Mouse (Mus musculus) gonadal fat pad, adult 2 months (tissue): ENCODE data around the gene Brms1. TPM values are rescaled to one million over a fixed set of nuclear protein-coding genes. Genes with fewer than 3 reads are reported as not detected.

ENCODE experiments used
- DNase-seq: peaks from one replicate; pipeline ENCODE4 v3.0.0-alpha.2; 2012; ENCODE audit warnings: low read depth
- polyA plus RNA-seq: library from polyadenylated mRNA; depleted of rRNA; stranded (reverse); fragments of >200 nt; gene quantifications from 2 replicates; pipeline ENCODE4 v1.2.3, GENCODE M21; 2012

Gene Brms1
- polyA plus RNA-seq, 1 experiment = 33.0 TPM

DNA sequence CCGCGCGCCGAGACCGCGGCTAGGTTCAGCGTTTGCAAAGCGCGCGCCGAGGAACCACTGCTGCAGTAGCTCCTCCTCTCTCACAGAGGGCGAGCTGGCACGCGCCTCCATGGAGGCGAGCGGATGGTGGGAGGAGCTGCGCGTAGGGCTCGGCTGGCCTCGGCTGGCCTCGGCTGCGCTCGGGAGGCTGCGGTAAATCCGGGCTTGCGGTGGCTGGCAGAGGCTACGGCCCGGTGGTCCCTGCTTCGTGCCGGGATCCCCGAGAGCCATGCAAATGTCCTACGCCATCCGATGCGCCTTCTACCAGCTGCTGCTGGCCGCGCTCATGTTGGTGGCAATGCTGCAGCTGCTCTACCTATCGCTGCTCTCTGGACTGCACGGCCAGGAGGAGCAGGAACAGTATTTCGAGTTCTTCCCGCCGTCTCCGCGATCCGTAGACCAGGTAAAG is 2.4 kb upstream of the Brms1 start, which contains the start of the genes B4gat1 and AC124502.3:
TSS of gene B4gat1 (plus strand) at position 118 of the 448 bp plus-strand sequence.
TSS of gene AC124502.3 (plus strand) at position 183 of the 448 bp plus-strand sequence.
- DNase-seq = no peak

- no peak for DNase-seq
Measured at GRCm38 (mm10) chr19:5039301-5040114, 1.6 kb upstream of the Brms1 start.

DNA sequence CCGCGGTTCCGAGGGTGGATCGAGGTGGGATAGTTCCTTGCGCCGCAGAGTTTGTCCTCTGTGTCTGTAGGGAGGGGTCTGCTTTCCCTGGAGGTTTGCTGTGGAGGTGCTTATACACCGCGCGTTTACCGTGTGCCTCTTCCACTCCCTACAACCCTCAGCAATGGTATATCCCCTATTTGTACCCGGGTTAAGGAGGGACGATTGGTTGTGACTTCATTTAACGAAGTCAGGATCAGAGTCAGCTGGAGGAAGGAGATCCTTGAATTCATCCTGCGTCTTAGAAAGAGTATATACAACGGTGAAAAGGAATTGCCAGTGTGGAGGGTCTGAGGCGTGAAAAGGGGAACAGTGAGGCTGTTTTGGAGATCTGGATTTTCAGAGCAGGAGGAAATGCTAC is 434 bp downstream of the Brms1 start:
- no peak for DNase-seq

- DNase-seq = no peak
Measured at GRCm38 (mm10) chr19:5045531-5045930, 4.4 kb downstream of the Brms1 start.

DNA sequence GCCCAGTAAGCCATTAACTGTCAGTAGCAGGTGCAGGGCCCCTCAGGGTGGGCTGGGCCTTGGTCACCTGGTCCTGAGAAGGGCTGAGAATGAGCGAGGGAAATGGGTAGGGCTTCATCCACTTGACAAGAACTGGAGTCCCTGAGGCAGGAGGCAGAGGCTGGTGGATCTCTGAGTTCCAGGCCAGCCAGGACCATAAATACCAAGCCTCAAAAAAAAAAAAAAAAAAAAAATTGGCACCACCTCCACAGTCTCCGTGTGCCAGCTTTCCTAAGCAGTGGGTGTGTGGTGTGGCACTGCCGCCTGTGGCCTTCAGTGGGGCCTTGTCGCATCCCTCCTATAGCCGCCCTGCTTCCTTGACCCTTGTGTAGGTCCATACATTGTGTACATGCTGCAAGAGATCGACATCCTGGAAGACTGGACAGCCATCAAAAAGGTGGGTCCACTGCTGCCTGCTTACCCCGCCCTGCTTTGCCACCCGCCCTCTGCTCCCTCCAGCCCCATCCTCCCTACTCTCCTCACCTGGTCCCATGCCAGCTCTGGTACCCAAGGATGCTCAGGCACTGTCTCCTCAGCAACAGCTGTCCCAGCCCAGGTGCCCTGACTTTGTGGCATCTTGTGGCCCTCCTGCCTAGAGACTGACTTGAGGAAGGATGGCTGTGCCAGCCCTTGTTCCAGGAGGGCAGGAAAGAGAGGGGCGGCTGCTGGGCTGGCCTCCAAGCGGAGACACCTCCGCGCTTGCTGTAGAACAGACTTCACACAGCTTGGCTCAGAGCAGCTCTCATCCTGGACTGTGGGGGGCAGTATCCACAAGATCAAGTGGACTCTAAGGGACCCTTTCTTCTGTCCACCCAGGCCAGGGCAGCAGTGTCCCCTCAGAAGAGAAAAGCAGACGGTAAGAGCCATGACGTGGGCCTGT is 7.2 kb downstream of the Brms1 start:
- DNase-seq = no peak

- DNase-seq = no peak
Measured at GRCm38 (mm10) chr19:5049325-5049724, 8.2 kb downstream of the Brms1 start.

- DNase-seq = peak; percentile 68
Measured at GRCm38 (mm10) chr19:5050047-5050905, 9.1 kb downstream of the Brms1 start, which contains the start of gene Rin1. TSS of gene Rin1 (plus strand) at chr19:5050481.

DNA sequence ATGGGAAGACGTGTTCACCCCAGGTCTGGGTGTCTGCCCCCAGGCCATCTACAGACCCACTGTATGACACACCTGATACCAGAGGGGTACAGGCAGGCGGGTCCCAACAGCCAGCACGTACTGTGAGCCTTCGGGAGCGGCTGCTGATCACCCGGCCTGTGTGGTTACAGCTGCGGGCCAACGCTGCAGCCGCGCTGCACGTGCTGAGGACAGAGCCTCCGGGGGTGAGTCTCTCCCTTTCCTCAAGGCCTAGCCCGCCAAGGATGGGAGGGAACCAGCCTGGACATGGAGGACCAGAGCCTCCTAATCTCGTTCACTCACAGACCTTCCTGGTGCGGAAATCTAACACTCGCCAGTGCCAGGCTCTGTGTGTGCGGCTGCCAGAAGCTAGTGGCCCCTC is 9.9 kb downstream of the Brms1 start:
- no peak for DNase-seq

DNA sequence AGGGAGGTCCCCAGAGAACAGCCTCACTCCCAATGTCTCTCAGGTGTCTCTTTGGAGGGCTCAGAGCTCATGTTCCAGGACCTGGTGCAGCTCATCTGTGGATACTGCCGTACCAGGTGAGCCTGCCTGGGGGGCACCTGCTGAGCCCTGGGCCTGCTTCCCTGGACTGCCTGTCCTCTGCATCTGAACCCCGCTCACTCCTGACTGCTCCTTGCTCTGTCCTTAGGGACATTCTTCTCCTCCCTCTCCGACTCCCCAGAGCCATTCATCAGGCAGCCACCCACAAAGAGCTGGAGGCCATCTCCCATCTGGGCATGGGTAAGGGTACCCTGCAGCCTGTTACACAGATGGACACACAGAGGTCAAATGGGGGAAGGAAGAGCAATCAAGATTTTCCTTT is 10.4 kb downstream of the Brms1 start:
- DNase-seq = no peak

GRCm38 (mm10) chr19:5052166-5052822 is 11.1 kb downstream of the Brms1 start:
- no peak for DNase-seq

DNA sequence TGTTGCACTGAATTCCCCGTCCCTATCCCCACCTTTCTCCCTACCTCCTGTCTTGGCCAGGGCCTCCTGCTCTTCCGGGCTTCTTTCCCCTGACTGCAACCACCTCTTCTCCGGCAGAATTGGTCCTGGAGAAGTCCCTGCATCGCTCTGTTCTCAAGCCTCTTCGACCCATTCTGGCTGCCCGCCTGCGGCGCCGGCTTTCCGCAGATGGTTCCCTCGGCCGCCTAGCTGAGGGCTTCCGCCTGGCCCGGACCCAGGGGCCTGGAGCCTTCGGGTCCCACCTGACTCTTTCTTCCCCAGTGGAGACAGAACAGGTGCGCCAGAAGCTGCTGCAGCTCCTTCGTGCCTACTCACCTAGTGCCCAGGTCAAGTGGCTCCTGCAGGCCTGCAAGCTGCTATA is 11.7 kb downstream of the Brms1 start:
- no peak for DNase-seq

- no peak for DNase-seq
Measured at GRCm38 (mm10) chr19:5053909-5054308, 12.8 kb downstream of the Brms1 start.

GRCm38 (mm10) chr19:5056251-5056650 is 15.1 kb downstream of the Brms1 start:
- DNase-seq = no peak

DNA sequence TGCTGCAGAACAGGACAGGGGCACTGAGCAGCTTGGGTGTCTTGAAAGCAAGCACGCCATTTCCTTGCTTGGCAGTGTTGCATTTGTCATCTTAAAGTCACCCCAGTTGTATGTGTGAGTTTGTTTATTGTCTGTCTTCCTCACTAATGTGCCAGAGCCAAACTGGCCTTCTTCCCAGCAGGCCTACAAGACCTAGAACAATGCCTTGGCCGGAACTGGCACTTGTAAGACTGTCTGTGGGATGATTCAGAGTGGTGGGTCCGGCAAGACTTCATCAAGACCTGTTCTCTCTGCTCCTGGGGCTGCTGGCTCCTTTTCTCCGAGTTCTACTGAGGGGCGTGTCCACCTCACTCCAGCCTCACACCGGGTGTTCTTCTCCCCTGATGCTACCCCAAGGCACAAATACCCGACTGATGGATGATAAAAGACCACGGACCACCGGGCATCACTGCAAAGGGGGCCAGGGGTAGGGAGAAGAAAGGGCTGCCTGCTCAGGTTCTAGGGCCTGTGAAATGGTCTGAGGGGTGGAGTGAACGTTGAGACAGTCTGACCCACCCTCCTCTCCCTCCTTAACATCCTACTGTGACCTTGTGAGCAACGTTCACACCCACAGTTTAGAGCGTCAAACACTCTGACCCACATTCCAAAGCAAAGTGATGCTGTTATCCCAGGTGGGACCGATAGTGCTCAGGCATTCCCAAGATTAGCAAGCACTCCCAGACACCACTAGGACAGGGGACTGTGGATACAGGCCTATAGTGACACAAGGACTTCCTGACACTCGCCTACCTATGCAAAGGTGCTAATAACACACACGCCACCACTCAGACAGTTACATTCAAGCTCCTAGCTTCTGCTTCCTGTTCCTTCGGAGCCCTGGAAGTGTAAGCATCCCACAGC is 17.0 kb downstream of the Brms1 start:
- DNase-seq = no peak

- no peak for DNase-seq
Measured at GRCm38 (mm10) chr19:5058801-5059771, 17.9 kb downstream of the Brms1 start.

- DNase-seq = no peak
Measured at GRCm38 (mm10) chr19:5060365-5061330, 19.5 kb downstream of the Brms1 start.

- DNase-seq = no peak
Measured at GRCm38 (mm10) chr19:5062041-5062440, 20.9 kb downstream of the Brms1 start.
